Mouse (Mus musculus): ENCODE data around the gene Lipt1.

Lipt1 gene

DNA sequence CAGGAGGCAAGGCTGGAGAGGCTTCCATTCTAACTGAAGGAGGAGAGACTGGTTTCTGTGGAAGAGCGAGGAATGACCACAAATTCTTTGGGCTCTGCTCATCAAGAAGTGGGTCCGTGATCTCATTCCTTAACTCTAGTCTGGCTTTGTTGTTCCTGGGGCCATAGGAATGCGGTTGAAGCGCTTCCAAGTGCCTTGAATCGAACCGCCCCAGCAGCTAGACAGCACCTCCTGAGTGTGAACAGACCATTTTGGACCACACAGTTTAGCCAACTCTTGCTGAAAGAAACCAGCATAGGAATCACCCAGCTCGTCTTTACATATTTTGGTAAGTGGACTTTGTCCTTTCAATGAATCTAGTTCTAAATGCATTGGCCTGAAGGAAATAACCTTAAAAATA lies at the start of gene Lipt1:
TSS of gene Lipt1 (plus strand) at position 35 of the 400 bp plus-strand sequence.
- Histone ChIP-seq H3K4me3 (replicated peaks; ENCODE audit: low read length) (peak within 1 kb of the TSS; percentile 81), H3K9me3 (ENCODE audit: low read length) (no peaks in the 10 kb centered on the region), H3K27me3 (ENCODE audit: insufficient read depth, low read length) (peaks cover 7% of the 10 kb centered on the region), H3K36me3 (ENCODE audit: insufficient read depth, low read length) (peaks cover 24% of the 10 kb centered on the region), H3K4me1 (replicated peaks; ENCODE audit: low read depth, low read length) (peaks cover 28% of the 10 kb centered on the region)
- TF ChIP-seq POU5F1 (IDR thresholded peaks at IDR 0.05; ENCODE audit: borderline replicate concordance, low read length) (no peak), CTCF (conservative IDR thresholded peaks at IDR 0.05; ENCODE audit: low read length) (no peak), NANOG (IDR thresholded peaks at IDR 0.05; ENCODE audit: borderline replicate concordance, low read length) (no peak)

GRCm38 (mm10) chr1:37831681-37832080 lies 39.9 kb upstream of the Lipt1 start:
- Histone ChIP-seq H3K27me3 (ENCODE audit: insufficient read depth, low read length) (no peaks in the 10 kb centered on the region), H3K36me3 (ENCODE audit: insufficient read depth, low read length) (no peaks in the 10 kb centered on the region), H3K9me3 (ENCODE audit: low read length) (peaks cover 1% of the 10 kb centered on the region), H3K4me1 (replicated peaks; ENCODE audit: low read depth, low read length) (no peaks in the 10 kb centered on the region), H3K4me3 (replicated peaks; ENCODE audit: low read length) (no peak overlapping the region)
- no peak for TF ChIP-seq POU5F1 (IDR thresholded peaks at IDR 0.05; ENCODE audit: borderline replicate concordance, low read length)
- TF ChIP-seq CTCF (conservative IDR thresholded peaks at IDR 0.05; ENCODE audit: low read length) = no peak
- TF ChIP-seq NANOG (IDR thresholded peaks at IDR 0.05; ENCODE audit: borderline replicate concordance, low read length) = no peak

DNA sequence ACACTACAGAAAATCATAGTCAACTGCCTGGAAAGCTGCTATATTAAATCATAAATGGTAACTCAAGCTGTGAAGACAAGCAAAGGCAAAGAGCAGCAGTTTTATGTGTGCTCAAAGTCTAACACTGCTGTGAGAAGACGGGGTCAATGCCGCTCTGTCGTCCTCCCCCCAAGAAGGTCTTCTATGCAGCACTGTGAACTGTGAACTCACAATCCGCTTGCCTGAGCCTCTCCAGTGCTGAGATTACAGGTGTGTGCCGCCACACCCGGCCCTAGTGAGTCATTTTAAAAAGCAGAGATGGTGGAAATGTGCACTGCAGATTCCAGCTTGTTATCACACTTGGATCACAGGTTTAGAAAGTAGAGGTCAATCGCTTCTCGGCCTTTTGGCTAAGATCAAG lies 24.7 kb upstream of the Lipt1 start:
- TF ChIP-seq CTCF (conservative IDR thresholded peaks at IDR 0.05; ENCODE audit: low read length) = no peak
- no peak for TF ChIP-seq NANOG (IDR thresholded peaks at IDR 0.05; ENCODE audit: borderline replicate concordance, low read length)
- no peak for TF ChIP-seq POU5F1 (IDR thresholded peaks at IDR 0.05; ENCODE audit: borderline replicate concordance, low read length)
- no peak overlapping the region for H3K4me3 ChIP-seq (replicated peaks; ENCODE audit: low read length)

DNA sequence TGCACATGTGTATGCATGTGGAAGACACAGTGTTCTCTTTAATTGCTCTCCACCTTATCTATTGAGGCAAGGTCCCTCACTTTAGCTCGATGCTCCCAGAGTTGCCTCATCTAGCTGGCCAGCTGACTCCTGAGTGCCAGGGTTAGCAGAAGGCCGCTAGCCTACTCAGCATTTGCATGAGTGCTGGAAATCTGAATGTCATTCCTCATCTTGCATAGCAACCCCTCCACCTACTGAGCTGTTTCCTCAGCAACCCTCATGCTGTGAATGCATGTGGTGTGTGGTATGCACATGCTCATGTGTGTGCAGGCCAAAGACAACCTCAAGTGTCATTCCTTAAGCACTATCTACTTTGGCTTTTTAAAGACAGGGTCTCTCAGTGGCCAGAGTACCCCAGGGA lies 20.8 kb upstream of the Lipt1 start:
- TF ChIP-seq POU5F1 (IDR thresholded peaks at IDR 0.05; ENCODE audit: borderline replicate concordance, low read length) (no peak), CTCF (conservative IDR thresholded peaks at IDR 0.05; ENCODE audit: low read length) (no peak)
- H3K36me3 ChIP-seq (ENCODE audit: insufficient read depth, low read length) = no peaks in the 10 kb centered on the region
- H3K9me3 ChIP-seq (ENCODE audit: low read length) = no peaks in the 10 kb centered on the region
- no peaks in the 10 kb centered on the region for H3K27me3 ChIP-seq (ENCODE audit: insufficient read depth, low read length)
- H3K4me1 ChIP-seq (replicated peaks; ENCODE audit: low read depth, low read length) = 0 out of 2 replicates have a peak, but pooled peaks cover 2% of the 10 kb centered on the region
- no peak overlapping the region for H3K4me3 ChIP-seq (replicated peaks; ENCODE audit: low read length)

More for the DNA sequence above, 24.7 kb upstream of the Lipt1 start:
- no peaks in the 10 kb centered on the region for H3K9me3 ChIP-seq (ENCODE audit: low read length)
- H3K27me3 ChIP-seq (ENCODE audit: insufficient read depth, low read length) = no peaks in the 10 kb centered on the region
- 0 out of 2 replicates have a peak, but pooled peaks cover under 1% of the 10 kb centered on the region for H3K4me1 ChIP-seq (replicated peaks; ENCODE audit: low read depth, low read length)
- no peaks in the 10 kb centered on the region for H3K36me3 ChIP-seq (ENCODE audit: insufficient read depth, low read length)

DNA sequence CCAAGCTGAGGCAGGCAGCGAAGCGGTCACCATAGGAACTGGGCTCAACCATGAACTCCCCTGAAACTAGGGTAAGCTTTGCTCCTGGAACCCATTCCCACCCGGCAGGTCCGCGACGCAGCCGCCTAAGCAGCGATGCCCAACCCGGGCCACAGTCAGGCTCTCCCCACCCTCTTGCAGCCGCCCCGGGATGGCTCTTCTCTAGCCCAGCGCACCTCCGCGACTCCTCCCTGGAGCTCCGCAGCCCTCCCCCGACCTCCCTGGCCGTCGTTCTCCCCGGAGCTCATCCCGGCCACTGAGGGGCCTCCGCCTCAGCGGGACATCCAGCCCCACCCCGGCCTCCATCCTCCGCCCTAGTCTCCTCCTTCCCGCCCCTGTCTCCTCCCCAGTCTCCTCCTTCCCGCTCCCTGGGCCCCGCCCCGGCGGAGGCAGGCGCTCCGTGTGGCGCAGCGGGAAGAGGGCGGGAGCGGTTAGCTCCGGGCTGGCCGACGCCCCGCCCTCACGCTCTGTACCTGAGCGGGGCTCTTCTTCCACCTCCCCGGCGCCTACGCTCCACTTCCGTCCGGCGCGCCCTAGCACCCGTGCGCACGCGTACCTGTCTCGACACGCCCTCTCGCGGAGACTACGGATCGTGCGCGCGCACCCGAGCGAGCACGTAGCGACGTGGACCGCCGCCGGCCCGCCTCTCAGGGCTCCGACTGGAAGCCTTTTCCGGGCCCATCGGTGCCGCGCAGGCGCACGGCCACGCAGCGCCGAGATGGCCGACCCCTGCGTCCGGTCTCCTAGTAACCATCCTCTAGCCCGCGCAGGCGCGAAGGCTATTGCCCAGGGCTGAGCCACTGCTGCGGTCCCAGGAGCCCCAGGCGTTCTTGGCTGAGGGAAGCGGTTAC lies 6.8 kb upstream of the Lipt1 start:
- H3K4me1 ChIP-seq (replicated peaks; ENCODE audit: low read depth, low read length) = peaks cover 14% of the 10 kb centered on the region
- H3K27me3 ChIP-seq (ENCODE audit: insufficient read depth, low read length) = peaks cover 7% of the 10 kb centered on the region
- no peaks in the 10 kb centered on the region for H3K9me3 ChIP-seq (ENCODE audit: low read length)
- TF ChIP-seq CTCF (conservative IDR thresholded peaks at IDR 0.05; ENCODE audit: low read length) (no peak), POU5F1 (IDR thresholded peaks at IDR 0.05; ENCODE audit: borderline replicate concordance, low read length) (no peak), NANOG (IDR thresholded peaks at IDR 0.05; ENCODE audit: borderline replicate concordance, low read length) (no peak)
- peak overlapping the region; percentile 91 for H3K4me3 ChIP-seq (replicated peaks; ENCODE audit: low read length)
- no peaks in the 10 kb centered on the region for H3K36me3 ChIP-seq (ENCODE audit: insufficient read depth, low read length)

GRCm38 (mm10) chr1:37865401-37866215 lies 5.9 kb upstream of the Lipt1 start:
- Histone ChIP-seq H3K4me3 (replicated peaks; ENCODE audit: low read length) (peak overlapping the region; percentile 91), H3K4me1 (replicated peaks; ENCODE audit: low read depth, low read length) (peaks cover 14% of the 10 kb centered on the region), H3K27me3 (ENCODE audit: insufficient read depth, low read length) (peaks cover 7% of the 10 kb centered on the region), H3K36me3 (ENCODE audit: insufficient read depth, low read length) (no peaks in the 10 kb centered on the region), H3K9me3 (ENCODE audit: low read length) (no peaks in the 10 kb centered on the region)
- TF ChIP-seq CTCF (conservative IDR thresholded peaks at IDR 0.05; ENCODE audit: low read length) (no peak), NANOG (IDR thresholded peaks at IDR 0.05; ENCODE audit: borderline replicate concordance, low read length) (no peak), POU5F1 (IDR thresholded peaks at IDR 0.05; ENCODE audit: borderline replicate concordance, low read length) (no peak)

GRCm38 (mm10) chr1:37866286-37866685 lies 5.3 kb upstream of the Lipt1 start, which contains the start of gene Tsga10:
Gene Tsga10 (minus strand): TSS chr1:37866429.
- peaks cover 15% of the 10 kb centered on the region for H3K4me1 ChIP-seq (replicated peaks; ENCODE audit: low read depth, low read length)
- H3K9me3 ChIP-seq (ENCODE audit: low read length) = no peaks in the 10 kb centered on the region
- H3K36me3 ChIP-seq (ENCODE audit: insufficient read depth, low read length) = no peaks in the 10 kb centered on the region
- H3K27me3 ChIP-seq (ENCODE audit: insufficient read depth, low read length) = peaks cover 7% of the 10 kb centered on the region
- peak within 1 kb of the TSS; percentile 91 for H3K4me3 ChIP-seq (replicated peaks; ENCODE audit: low read length)
- TF ChIP-seq CTCF (conservative IDR thresholded peaks at IDR 0.05; ENCODE audit: low read length) (no peak), POU5F1 (IDR thresholded peaks at IDR 0.05; ENCODE audit: borderline replicate concordance, low read length) (no peak), NANOG (IDR thresholded peaks at IDR 0.05; ENCODE audit: borderline replicate concordance, low read length) (no peak)

GRCm38 (mm10) chr1:37867056-37867455 lies 4.5 kb upstream of the Lipt1 start:
- TF ChIP-seq POU5F1 (IDR thresholded peaks at IDR 0.05; ENCODE audit: borderline replicate concordance, low read length) = no peak
- TF ChIP-seq CTCF (conservative IDR thresholded peaks at IDR 0.05; ENCODE audit: low read length) = peak; percentile 95
- H3K4me1 ChIP-seq (replicated peaks; ENCODE audit: low read depth, low read length) = peaks cover 21% of the 10 kb centered on the region
- no peak overlapping the region for H3K4me3 ChIP-seq (replicated peaks; ENCODE audit: low read length)
- H3K36me3 ChIP-seq (ENCODE audit: insufficient read depth, low read length) = no peaks in the 10 kb centered on the region
- H3K9me3 ChIP-seq (ENCODE audit: low read length) = no peaks in the 10 kb centered on the region
- H3K27me3 ChIP-seq (ENCODE audit: insufficient read depth, low read length) = peaks cover 7% of the 10 kb centered on the region

All from E14TG2a.4 (cell line).